Mouse (Mus musculus): ENCODE results near the gene E130309D02Rik.

GRCm38 (mm10) chr5:143289299-143289698, 25.9 kb downstream of the E130309D02Rik start:
- TF ChIP-seq POLR2A (IDR thresholded peaks at IDR 0.05; ENCODE audit: borderline replicate concordance, insufficient read depth, low read length), result no peak
- TF ChIP-seq CTCF (IDR thresholded peaks at IDR 0.05; ENCODE audit: borderline replicate concordance, insufficient read depth, low read depth, low read length), result no peak

Measured in cerebellum, adult 2 months (tissue).